Mouse (Mus musculus) small intestine, adult 2 months (tissue): ENCODE data around the gene Sfxn1. TPM values are rescaled to one million over a fixed set of nuclear protein-coding genes. Genes with fewer than 3 reads are reported as not detected.

Experiments used
- H3K27ac ChIP-seq: fragments of 200-500 bp; 2 replicates; pipeline ENCODE4 v1.5.1; 2012; ENCODE audit warnings: low read depth, low read length, control low read depth, inconsistent platforms; ENCODE audit not compliant: insufficient read depth
- H3K27me3 ChIP-seq: fragments of 200-500 bp; 2 replicates; pipeline ENCODE4 v1.6.1; 2012; ENCODE audit warnings: mild to moderate bottlenecking, moderate library complexity, low read length, inconsistent platforms; ENCODE audit not compliant: control insufficient read depth, insufficient read depth
- H3K36me3 ChIP-seq: fragments of 200-500 bp; 2 replicates; pipeline ENCODE4 v1.6.1; 2012; ENCODE audit warnings: mild to moderate bottlenecking, low read length, control low read depth, inconsistent platforms; ENCODE audit not compliant: control insufficient read depth, insufficient read depth
- H3K4me1 ChIP-seq: fragments of 200-500 bp; 2 replicates; pipeline ENCODE4 v1.6.1; 2012; ENCODE audit warnings: low read length, inconsistent platforms, mixed read lengths; ENCODE audit not compliant: control insufficient read depth, insufficient read depth, insufficient read length
- H3K4me3 ChIP-seq: fragments of 200-500 bp; 2 replicates; pipeline ENCODE4 v1.5.1; 2012; ENCODE audit warnings: low read depth, mild to moderate bottlenecking, control low read depth, inconsistent platforms, low read length, moderate library complexity
- CTCF ChIP-seq: fragments of 200-500 bp; IDR thresholded peaks from 2 replicates; pipeline ENCODE4 v1.5.1; 2012; ENCODE audit warnings: low read depth, mild to moderate bottlenecking, control low read depth, inconsistent platforms, low read length, moderate library complexity, mixed read lengths; ENCODE audit not compliant: insufficient replicate concordance, insufficient read length; ENCODE audit errors: extremely low read depth
- POLR2A ChIP-seq: fragments of 200-500 bp; IDR thresholded peaks from 2 replicates; pipeline ENCODE4 v1.6.1; 2012; ENCODE audit warnings: low read depth, mild to moderate bottlenecking, control low read depth, inconsistent platforms, low read length, moderate library complexity
- WGBS: fragments of 180-500 bp; shearing (Covaris S2); methylation state at CpG from one replicate; pipeline ENCODE4 v1.1.7; 2018; 5-methylcytosine and 5-hydroxymethylcytosine counted together
- polyA plus RNA-seq: library from polyadenylated mRNA; depleted of rRNA; stranded (reverse); fragments of >200 nt; gene quantifications from 2 replicates; pipeline ENCODE4 v1.2.3, GENCODE M21; 2012

The Sfxn1 gene
- polyA plus RNA-seq, 1 experiment: 36.6 TPM

- no peaks in the 10 kb centered on the region for H3K4me1 ChIP-seq
- H3K36me3 ChIP-seq: no peaks in the 10 kb centered on the region
- H3K27me3 ChIP-seq: no peaks in the 10 kb centered on the region; the same call in 1 of the 2 replicates
- TF ChIP-seq POLR2A (no peak), CTCF (no peak)
- WGBS: 81% methylated on average over 7 of the region's 7 CpGs
- no peak overlapping the region for H3K4me3 ChIP-seq
- no peak overlapping the region for H3K27ac ChIP-seq
These were observed 22.9 kb upstream of the Sfxn1 start for GRCm38 (mm10) chr13:54048679-54049352.

- no peaks in the 10 kb centered on the region for H3K36me3 ChIP-seq
- no peak for TF ChIP-seq POLR2A
- no peak for TF ChIP-seq CTCF
- 62% methylated on average over 7 of the region's 7 CpGs for WGBS
- H3K27ac ChIP-seq: no peak overlapping the region
- H3K4me1 ChIP-seq: peaks cover 3% of the 10 kb centered on the region
- H3K4me3 ChIP-seq: no peak overlapping the region
- H3K27me3 ChIP-seq: peaks cover 10% of the 10 kb centered on the region
These were observed 20.0 kb upstream of the Sfxn1 start for GRCm38 (mm10) chr13:54051641-54052040.

- Histone ChIP-seq H3K27ac (no peak overlapping the region), H3K36me3 (no peaks in the 10 kb centered on the region), H3K4me1 (peaks cover 3% of the 10 kb centered on the region), H3K4me3 (peak overlapping the region; percentile 52; the same call in 1 of the 2 replicates), H3K27me3 (peaks cover 10% of the 10 kb centered on the region)
- TF ChIP-seq POLR2A: no peak
- no peak for TF ChIP-seq CTCF
- WGBS: 4% methylated on average over 20 of the region's 20 CpGs
These were observed 16.7 kb upstream of the Sfxn1 start for GRCm38 (mm10) chr13:54054962-54055361.

- Histone ChIP-seq H3K36me3 (no peaks in the 10 kb centered on the region), H3K4me3 (peak within 1 kb of the TSS; percentile 52), H3K27ac (no peak within 1 kb of the TSS), H3K4me1 (peaks cover 3% of the 10 kb centered on the region), H3K27me3 (peaks cover 10% of the 10 kb centered on the region; the same call in 1 of the 2 replicates)
- TF ChIP-seq CTCF (peak; percentile 64; the same call in 1 of the 2 replicates), POLR2A (no peak)
- 1% methylated on average over 31 of the region's 31 CpGs for WGBS
These were observed 16.2 kb upstream of the Sfxn1 start, which contains the start of gene Drd1 for GRCm38 (mm10) chr13:54055448-54055861. Drd1 (minus strand) TSS chr13:54055705.

GRCm38 (mm10) chr13:54062068-54062467, 9.6 kb upstream of the Sfxn1 start:
- Histone ChIP-seq H3K4me1 (peaks cover 3% of the 10 kb centered on the region; the same call in 1 of the 2 replicates), H3K27ac (no peak overlapping the region), H3K36me3 (no peaks in the 10 kb centered on the region), H3K4me3 (no peak overlapping the region), H3K27me3 (no peaks in the 10 kb centered on the region)
- TF ChIP-seq CTCF (no peak), POLR2A (no peak)
- 86% methylated on average over 3 of the region's 3 CpGs for WGBS

GRCm38 (mm10) chr13:54063292-54063691, 8.4 kb upstream of the Sfxn1 start:
- Histone ChIP-seq H3K27ac (no peak overlapping the region), H3K27me3 (no peaks in the 10 kb centered on the region), H3K36me3 (no peaks in the 10 kb centered on the region), H3K4me3 (no peak overlapping the region), H3K4me1 (peaks cover 9% of the 10 kb centered on the region; the same call in 1 of the 2 replicates)
- no peak for TF ChIP-seq CTCF
- no peak for TF ChIP-seq POLR2A
- 2% methylated on average over 3 of the region's 3 CpGs for WGBS

GRCm38 (mm10) chr13:54066081-54066746, 5.5 kb upstream of the Sfxn1 start:
- Histone ChIP-seq H3K36me3 (no peaks in the 10 kb centered on the region), H3K27ac (peak overlapping the region; percentile 84), H3K4me1 (peaks cover 19% of the 10 kb centered on the region; the same call in 1 of the 2 replicates), H3K4me3 (no peak overlapping the region), H3K27me3 (no peaks in the 10 kb centered on the region)
- no peak for TF ChIP-seq CTCF
- no peak for TF ChIP-seq POLR2A
- WGBS: 45% methylated on average over 3 of the region's 3 CpGs
